Mouse (Mus musculus): ENCODE results near the gene Opcml. TPM values are rescaled to one million over a fixed set of nuclear protein-coding genes. Genes with fewer than 3 reads are reported as not detected.
A peak's percentile ranks its signal among the peaks of the same experiment; 100 is the strongest.

Gene Opcml
- 0.39 and 0.57 TPM in 2 replicates for total RNA-seq (2014; rRNA removed; ENCODE audit: low replicate concordance)
- polyA plus RNA-seq (2015; fragmentation: Nextera tagmentation; extraction: Ambion mirVana): 0.38 and 0.49 TPM in 2 replicates

GRCm38 (mm10) chr9:27790725-27791638, at the start of gene Opcml:
Opcml (plus strand) TSS chr9:27790775.
- ATAC-seq (ENCODE audit: insufficient read depth, low read depth): no peak
- peaks cover 28% of the 10 kb centered on the region for H3K27me3 ChIP-seq (ENCODE audit: control insufficient read depth, insufficient read depth, low read length)
- no peaks in the 10 kb centered on the region for H3K36me3 ChIP-seq (replicated peaks; ENCODE audit: control insufficient read depth, insufficient read depth, low read length)
- H3K4me3 ChIP-seq (ENCODE audit: low read depth, low read length): peak within 1 kb of the TSS; percentile 14
- DNase-seq (ENCODE audit: low spot score): no peak
- TF ChIP-seq CTCF (IDR thresholded peaks at IDR 0.05; ENCODE audit: low read depth) (no peak), EP300 (IDR thresholded peaks at IDR 0.05; ENCODE audit: low read depth) (no peak)
- WGBS: 1% methylated on average over 28 of the region's 28 CpGs
- H3K9ac ChIP-seq (replicated peaks; ENCODE audit: low read depth, low read length): no peak within 1 kb of the TSS
- H3K27ac ChIP-seq (ENCODE audit: low read depth): no peak within 1 kb of the TSS
- peak within 1 kb of the TSS; percentile 40 for H3K4me2 ChIP-seq (ENCODE audit: low read depth, low read length)
- no peaks in the 10 kb centered on the region for H3K4me1 ChIP-seq (ENCODE audit: control insufficient read depth, insufficient read depth)
- H3K9me3 ChIP-seq (replicated peaks; ENCODE audit: control insufficient read depth, low read length): no peaks in the 10 kb centered on the region

DNA sequence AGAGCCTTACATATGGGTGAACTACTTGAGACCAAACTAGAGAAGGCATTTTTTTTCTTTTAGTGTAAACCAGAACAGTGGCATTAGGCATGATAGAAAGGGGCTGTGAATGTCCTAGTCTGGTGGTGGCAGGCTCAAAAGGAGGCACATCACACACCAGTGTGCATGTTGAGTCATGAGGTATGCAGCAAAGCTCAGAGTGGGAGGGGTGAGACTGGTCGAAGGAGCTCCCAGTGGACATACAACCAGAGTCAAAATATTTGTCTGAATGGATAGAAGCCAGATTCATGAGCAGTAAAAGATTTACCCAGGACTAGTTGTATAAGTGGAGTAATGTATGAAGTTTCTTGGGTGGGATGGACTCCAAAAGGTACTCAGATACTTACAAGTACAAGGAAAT, 31.9 kb upstream of the Opcml start:
- H3K9me3 ChIP-seq (replicated peaks; ENCODE audit: control insufficient read depth, low read length): no peaks in the 10 kb centered on the region

DNA sequence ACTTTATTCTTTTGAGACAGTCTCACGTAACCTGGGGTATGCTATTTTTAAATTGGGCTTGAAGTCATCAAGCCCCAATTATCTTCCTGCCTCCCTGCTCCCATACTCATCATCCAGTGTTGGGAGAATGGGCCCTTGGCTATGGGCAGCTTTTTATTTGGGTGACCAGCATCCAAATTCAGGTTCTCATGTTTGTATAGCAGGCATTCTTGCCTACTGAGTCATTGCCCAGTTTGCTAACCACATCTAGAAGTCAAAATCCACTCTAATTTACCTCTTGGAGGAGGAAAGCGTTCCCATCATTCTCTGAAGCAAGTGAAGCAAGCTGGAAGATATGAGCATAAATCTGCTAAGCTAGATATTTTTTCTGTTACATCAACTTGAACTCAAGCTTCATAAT, 29.4 kb upstream of the Opcml start:
- no peak for DNase-seq (ENCODE audit: low spot score)

More for the DNA sequence above, 31.9 kb upstream of the Opcml start:
- no peak overlapping the region for H3K4me3 ChIP-seq (ENCODE audit: low read depth, low read length)
- 52% methylated on average over 1 of the region's 1 CpGs for WGBS
- H3K36me3 ChIP-seq (replicated peaks; ENCODE audit: control insufficient read depth, insufficient read depth, low read length): no peaks in the 10 kb centered on the region
- no peak overlapping the region for H3K9ac ChIP-seq (replicated peaks; ENCODE audit: low read depth, low read length)
- H3K27me3 ChIP-seq (ENCODE audit: control insufficient read depth, insufficient read depth, low read length): no peaks in the 10 kb centered on the region
- no peak for DNase-seq (ENCODE audit: low spot score)
- H3K27ac ChIP-seq (ENCODE audit: low read depth): no peak overlapping the region
- no peak for TF ChIP-seq CTCF (IDR thresholded peaks at IDR 0.05; ENCODE audit: low read depth)
- TF ChIP-seq EP300 (IDR thresholded peaks at IDR 0.05; ENCODE audit: low read depth): no peak
- H3K4me2 ChIP-seq (ENCODE audit: low read depth, low read length): no peak overlapping the region
- no peak for ATAC-seq (ENCODE audit: insufficient read depth, low read depth)
- no peaks in the 10 kb centered on the region for H3K4me1 ChIP-seq (ENCODE audit: control insufficient read depth, insufficient read depth)

DNA sequence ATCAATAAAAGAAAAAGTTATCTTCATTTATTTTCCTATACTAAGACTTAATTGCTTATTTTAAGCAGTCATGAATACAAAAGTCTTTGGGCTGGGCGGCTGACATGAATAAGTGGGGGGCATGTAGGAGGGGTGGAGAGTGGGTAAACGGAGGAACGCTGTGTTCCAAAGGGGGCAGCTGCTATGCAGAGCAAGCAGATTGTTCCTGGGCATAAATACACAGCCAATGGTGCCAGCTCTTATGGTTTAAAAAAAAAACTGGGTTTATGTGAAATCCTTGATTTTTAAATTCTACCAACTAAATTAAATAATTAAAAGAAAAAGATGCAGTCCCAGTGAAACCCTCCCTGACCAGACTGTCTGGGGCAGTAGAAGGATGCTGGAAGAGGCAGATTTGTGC, 24.1 kb upstream of the Opcml start:
- Histone ChIP-seq H3K27ac (ENCODE audit: low read depth) (no peak overlapping the region), H3K4me2 (ENCODE audit: low read depth, low read length) (no peak overlapping the region), H3K9me3 (replicated peaks; ENCODE audit: control insufficient read depth, low read length) (no peaks in the 10 kb centered on the region), H3K4me1 (ENCODE audit: control insufficient read depth, insufficient read depth) (no peaks in the 10 kb centered on the region), H3K36me3 (replicated peaks; ENCODE audit: control insufficient read depth, insufficient read depth, low read length) (no peaks in the 10 kb centered on the region), H3K9ac (replicated peaks; ENCODE audit: low read depth, low read length) (no peak overlapping the region), H3K4me3 (ENCODE audit: low read depth, low read length) (no peak overlapping the region), H3K27me3 (ENCODE audit: control insufficient read depth, insufficient read depth, low read length) (no peaks in the 10 kb centered on the region)
- ATAC-seq (ENCODE audit: insufficient read depth, low read depth): no peak
- 78% methylated on average over 3 of the region's 3 CpGs for WGBS
- no peak for DNase-seq (ENCODE audit: low spot score)
- TF ChIP-seq EP300 (IDR thresholded peaks at IDR 0.05; ENCODE audit: low read depth): no peak
- TF ChIP-seq CTCF (IDR thresholded peaks at IDR 0.05; ENCODE audit: low read depth): no peak

More for the DNA sequence above, 29.4 kb upstream of the Opcml start:
- TF ChIP-seq CTCF (IDR thresholded peaks at IDR 0.05; ENCODE audit: low read depth) (no peak), EP300 (IDR thresholded peaks at IDR 0.05; ENCODE audit: low read depth) (no peak)
- Histone ChIP-seq H3K4me1 (ENCODE audit: control insufficient read depth, insufficient read depth) (no peaks in the 10 kb centered on the region), H3K36me3 (replicated peaks; ENCODE audit: control insufficient read depth, insufficient read depth, low read length) (no peaks in the 10 kb centered on the region), H3K9me3 (replicated peaks; ENCODE audit: control insufficient read depth, low read length) (no peaks in the 10 kb centered on the region), H3K4me3 (ENCODE audit: low read depth, low read length) (no peak overlapping the region), H3K9ac (replicated peaks; ENCODE audit: low read depth, low read length) (no peak overlapping the region), H3K27me3 (ENCODE audit: control insufficient read depth, insufficient read depth, low read length) (no peaks in the 10 kb centered on the region), H3K4me2 (ENCODE audit: low read depth, low read length) (no peak overlapping the region), H3K27ac (ENCODE audit: low read depth) (no peak overlapping the region)
- WGBS: 71% methylated on average over 2 of the region's 2 CpGs
- ATAC-seq (ENCODE audit: insufficient read depth, low read depth): no peak

- ATAC-seq (ENCODE audit: insufficient read depth, low read depth) (no peak), DNase-seq (ENCODE audit: low spot score) (no peak)
- H3K9me3 ChIP-seq (replicated peaks; ENCODE audit: control insufficient read depth, low read length): no peaks in the 10 kb centered on the region
- 75% methylated on average over 8 of the region's 8 CpGs for WGBS
- H3K4me1 ChIP-seq (ENCODE audit: control insufficient read depth, insufficient read depth): no peaks in the 10 kb centered on the region
- H3K9ac ChIP-seq (replicated peaks; ENCODE audit: low read depth, low read length): no peak overlapping the region
- no peaks in the 10 kb centered on the region for H3K36me3 ChIP-seq (replicated peaks; ENCODE audit: control insufficient read depth, insufficient read depth, low read length)
- no peak overlapping the region for H3K4me2 ChIP-seq (ENCODE audit: low read depth, low read length)
- no peak overlapping the region for H3K27ac ChIP-seq (ENCODE audit: low read depth)
- TF ChIP-seq CTCF (IDR thresholded peaks at IDR 0.05; ENCODE audit: low read depth) (no peak), EP300 (IDR thresholded peaks at IDR 0.05; ENCODE audit: low read depth) (no peak)
- no peak overlapping the region for H3K4me3 ChIP-seq (ENCODE audit: low read depth, low read length)
- no peaks in the 10 kb centered on the region for H3K27me3 ChIP-seq (ENCODE audit: control insufficient read depth, insufficient read depth, low read length)
These were observed 23.2 kb upstream of the Opcml start for GRCm38 (mm10) chr9:27767196-27767900.
